Mouse (Mus musculus) layer of hippocampus, adult 18-20 months (tissue): ENCODE data around the gene Pgm2l1. TPM values are rescaled to one million over a fixed set of nuclear protein-coding genes. Genes with fewer than 3 reads are reported as not detected.
A peak's percentile ranks its signal among the peaks of the same experiment; 100 is the strongest.

Experiments used
- DNase-seq, 2 experiments: peaks; one replicate each; pipeline ENCODE4 v3.0.0; 2022; ENCODE audit warnings: low spot score in 2 of 2
- long read RNA-seq: library from polyadenylated mRNA; stranded (forward); transcript quantifications from one replicate; pipeline ENCODE4 v2.0.0, GENCODE M21; 2021
- total RNA-seq, 2 experiments: library from RNA; stranded (reverse); gene quantifications; 2 replicates each; pipeline ENCODE4 v1.2.3; 2021

Pgm2l1 gene
- total RNA-seq: 100 to 1,000 TPM; 250 to 264 TPM
- long read RNA-seq, full-length matches to known transcripts: 5 of 38 reads
- long read RNA-seq, partial matches to known transcripts: 15 of 38 reads
- long read RNA-seq, other reads (novel, unspliced or antisense): 18 of 38 reads

DNA sequence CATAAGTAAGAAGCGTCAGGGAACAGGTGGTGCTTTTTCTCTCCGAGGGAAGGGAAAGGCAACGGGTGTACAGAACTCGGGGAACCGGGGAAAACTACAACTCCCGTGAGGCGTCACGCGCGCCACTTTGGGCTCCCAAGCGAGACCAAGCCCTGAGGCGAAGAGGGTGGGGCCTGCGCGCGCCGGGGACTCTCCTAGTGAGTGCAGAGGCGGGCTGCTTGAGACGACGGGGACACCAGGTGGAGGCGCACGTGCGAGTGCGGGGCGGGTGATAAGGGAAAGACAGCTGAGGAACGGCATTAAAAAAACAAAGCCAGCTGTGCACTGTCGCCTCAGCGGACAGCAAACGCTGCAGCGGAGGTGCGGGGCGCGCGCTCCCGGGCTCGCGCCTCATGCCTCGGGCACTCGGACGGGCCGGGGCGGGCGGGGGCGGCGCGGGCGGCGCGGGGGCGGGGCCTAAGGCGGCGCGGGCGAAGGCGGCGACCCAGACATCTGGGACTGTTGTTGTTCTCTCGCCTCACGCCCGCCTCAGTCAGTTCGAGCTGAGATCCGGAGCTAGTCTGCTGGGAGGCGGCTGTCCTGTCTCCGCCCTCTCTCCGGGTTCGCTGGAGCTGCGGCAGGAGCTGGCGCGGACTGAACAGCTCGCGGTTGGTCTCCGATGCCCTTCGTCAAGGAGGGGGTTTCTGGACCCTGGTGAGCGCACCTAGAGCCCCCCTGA, at the start of gene Pgm2l1:
TSS of gene Pgm2l1 (plus strand) at position 237 of the 718 bp plus-strand sequence.
- peak; percentile 95 to 98 for DNase-seq

DNA sequence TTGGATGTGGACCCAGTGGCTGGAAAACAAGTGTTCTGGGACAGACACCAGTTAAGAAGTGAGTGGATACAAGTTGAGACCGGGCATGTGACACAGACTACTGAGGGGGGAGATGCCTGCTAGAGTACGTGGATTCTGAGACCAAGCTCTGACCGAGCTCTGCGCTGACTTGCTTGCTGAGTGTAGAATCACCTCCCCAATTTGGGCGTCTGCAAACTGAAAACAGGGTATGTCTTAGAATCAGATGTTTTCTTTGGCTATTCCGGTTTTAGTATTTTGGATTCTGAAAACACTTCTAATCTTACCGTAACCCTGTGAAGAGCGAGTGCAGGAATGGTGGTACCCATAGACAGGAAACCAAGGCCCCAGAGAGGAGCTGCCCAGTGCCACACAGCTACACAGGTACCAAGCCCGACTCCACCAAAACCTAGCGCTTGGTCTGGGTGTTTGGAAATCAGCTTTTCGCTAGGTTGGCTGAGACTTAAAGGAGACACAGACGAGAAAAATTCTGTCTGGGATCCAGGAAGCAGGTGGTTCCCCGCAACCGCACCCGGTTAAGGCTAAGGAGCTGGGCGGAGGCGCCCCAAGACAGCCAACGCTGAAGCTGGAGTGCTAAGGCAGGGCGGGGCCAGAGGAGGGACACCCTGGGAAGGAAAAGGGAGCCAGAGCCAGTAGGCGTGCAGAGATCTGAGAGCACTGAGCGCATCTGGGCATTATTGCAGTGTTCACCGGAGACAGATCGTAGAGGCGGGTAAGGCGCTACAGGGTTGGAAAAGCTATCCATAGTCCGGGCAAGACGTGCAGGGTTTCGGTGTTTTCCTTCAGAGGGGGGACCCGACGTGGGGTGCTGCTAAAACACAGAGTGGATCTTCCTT, 48.9 kb upstream of the Pgm2l1 start:
- peak; percentile 37 to 40 for DNase-seq

DNA sequence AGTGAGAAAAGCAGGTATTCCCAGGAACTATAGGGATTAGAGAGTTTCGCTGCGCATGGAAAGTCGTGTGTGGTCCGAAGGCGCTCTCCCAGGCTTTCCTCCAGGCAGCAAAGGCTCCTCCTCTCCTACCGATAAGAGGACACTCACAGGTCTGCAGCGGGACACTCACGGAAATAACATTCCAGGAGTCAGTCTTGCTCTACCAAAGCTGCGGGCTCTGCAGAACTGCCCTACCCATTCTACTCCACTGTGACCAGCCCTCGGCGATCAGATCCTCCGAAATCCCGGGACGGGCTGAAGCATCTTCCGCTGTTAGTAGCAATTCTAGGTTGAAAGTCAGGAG, 48.3 kb upstream of the Pgm2l1 start:
- DNase-seq: no peak

DNA sequence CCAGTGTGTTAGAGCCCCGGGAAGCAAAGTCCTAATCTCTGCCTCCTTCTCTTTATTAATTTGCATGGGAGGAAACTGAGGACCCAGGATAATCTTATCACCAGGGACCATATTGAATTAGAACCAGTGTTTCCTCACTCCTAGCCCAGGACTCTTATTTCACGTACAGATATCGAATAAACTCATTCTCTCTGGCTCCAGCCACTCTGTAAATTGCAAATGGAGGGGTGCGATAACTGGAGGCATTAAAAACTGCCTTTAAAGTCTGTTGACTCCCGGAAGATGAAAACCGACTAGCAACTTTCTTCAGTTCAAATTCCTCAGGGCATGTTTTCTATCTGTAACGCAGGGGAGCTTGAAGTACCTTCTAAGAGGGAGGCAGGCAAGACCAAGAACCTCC, 47.8 kb upstream of the Pgm2l1 start:
- DNase-seq: no peak

DNA sequence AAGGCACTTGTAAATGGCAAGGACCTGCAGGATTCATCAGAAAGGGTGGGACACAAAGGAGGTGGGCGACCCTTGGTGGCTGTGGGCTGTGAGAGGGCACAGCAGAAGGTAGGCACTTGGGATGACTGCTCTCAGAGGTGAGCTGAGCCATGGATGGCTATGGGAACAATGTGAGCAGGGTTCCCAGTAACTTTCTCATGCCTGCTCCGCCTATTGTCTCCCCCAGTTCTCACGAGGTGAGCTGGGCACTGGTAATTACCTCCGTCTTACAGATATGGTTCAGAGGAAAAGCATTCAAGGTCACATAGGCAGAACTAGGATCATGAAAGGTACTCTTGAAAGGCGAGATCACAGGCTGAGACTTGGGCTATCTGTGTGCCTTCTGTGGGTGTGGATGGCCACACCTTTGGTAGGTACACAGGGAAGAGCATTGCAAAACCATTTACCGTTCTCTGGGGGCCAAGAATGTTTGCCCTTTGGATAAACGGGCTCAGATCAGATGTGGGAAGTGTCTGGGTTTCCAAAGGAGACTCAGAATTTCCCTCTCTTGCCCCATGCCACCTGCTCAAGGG, 47.3 kb upstream of the Pgm2l1 start:
- no peak for DNase-seq

DNA sequence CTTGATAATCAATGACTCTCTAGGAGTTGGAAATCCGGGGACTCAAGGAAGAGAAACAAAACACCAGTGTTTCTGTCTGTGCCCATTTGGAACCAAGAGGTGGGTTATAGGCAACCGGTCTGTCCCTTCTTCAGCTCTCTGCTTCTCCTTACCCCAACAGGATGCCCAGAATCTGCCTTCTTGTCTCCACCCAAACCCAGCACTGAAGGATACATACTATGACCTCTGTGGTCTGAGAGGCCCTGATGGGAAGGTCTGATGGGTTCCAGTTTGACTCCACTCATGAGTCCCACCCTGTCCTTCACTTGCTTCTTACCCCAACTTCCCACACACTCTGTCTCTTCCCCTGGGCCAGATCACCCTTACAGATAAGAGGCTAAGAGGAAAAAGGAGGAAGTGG, 46.0 kb upstream of the Pgm2l1 start:
- no peak for DNase-seq

DNA sequence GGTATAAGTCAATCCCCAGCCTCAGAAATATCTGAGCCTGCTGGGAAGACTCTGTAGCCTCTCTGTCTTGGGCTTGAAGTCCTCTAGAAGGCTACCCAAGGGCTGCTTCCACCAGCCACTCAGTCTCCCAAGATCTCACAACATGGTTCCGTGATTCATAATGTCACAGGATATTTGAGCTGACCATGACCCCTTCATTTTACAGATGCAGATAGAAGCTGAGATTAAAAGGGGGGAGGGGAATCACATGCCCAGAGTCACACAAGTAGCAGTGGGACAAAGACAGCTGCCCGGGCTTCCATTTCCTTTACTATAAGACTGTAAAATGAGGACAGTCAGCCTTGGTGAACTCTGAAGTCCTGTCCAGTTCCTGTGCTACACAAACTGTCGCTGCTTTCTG, 45.6 kb upstream of the Pgm2l1 start:
- DNase-seq: no peak

DNA sequence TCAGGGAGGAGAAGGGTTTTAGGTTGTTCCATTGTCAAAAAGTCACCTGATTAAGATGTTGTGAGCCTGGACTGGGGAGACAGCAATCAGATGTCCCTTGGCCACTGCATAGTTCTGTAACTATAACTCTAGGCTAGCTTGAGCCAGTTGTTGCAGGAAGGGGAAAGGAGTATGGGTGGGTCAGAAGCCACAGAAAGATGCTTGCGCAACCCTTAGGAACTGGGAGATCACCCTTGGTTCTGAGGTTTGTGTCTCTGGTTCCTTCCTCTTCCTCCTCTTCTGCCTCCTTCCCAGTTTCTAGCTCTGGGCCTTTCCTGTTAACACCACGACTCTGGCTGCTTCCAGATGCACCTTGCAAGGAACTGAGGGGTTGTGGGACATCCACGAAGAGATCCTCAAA, 44.8 kb upstream of the Pgm2l1 start:
- DNase-seq: no peak

DNA sequence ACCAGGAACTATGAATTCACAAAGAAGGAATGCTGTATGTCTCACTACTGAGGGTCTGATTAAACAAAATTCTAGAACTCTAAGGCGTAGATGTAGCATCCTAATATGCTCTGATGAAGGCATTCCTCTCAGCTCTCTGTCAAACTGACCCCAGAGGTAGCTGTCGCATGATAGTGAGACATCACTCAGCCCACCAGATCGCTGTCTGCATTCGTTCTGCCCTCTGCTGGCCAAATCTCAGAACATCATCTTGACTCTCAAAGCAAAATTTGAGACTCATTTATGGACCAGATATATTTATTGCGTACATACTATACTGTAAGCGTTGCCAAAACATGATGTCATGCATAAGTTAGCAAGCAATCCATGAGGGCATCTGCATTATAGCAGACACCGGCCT, 39.6 kb upstream of the Pgm2l1 start:
- DNase-seq: peak; percentile 13 to 55

DNA sequence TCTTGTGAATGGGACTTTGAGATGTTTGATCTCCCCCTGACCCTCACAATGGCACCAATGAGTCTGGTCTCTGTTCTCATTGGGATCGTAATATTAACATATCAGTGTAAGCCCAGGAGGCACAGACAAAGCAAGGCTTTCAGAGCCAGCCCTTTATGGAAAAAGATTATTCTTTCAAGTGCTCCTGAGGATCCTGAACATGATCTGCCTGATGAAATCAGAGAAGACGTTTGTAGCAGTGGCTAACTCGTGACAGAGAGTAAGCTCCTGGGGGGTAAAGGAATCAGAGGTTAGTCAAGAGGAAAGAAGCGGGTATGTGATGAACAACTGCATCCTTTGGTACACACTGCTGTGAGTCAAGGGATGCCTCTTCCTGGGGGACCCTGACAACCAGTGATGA, 37.0 kb upstream of the Pgm2l1 start:
- DNase-seq: no peak

DNA sequence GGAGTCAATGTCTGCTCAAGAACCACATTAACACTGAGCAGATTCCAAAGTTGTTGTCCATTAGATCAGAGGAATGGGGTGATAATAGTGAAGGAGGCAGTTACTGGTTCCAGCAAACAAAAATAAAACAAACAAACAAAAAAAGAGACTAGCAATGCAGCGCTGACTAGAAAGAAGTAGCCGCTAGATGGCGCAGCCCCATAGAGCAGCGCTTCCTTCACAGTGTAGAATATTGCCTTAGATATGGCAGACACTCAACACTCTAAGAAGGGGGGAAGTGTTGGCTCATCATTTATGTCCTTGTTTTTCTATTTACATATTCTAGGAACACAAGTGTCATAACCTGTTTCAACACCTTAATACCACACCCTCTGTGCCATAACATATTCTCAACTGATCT, 36.4 kb upstream of the Pgm2l1 start:
- DNase-seq: peak; percentile 34 to 78

DNA sequence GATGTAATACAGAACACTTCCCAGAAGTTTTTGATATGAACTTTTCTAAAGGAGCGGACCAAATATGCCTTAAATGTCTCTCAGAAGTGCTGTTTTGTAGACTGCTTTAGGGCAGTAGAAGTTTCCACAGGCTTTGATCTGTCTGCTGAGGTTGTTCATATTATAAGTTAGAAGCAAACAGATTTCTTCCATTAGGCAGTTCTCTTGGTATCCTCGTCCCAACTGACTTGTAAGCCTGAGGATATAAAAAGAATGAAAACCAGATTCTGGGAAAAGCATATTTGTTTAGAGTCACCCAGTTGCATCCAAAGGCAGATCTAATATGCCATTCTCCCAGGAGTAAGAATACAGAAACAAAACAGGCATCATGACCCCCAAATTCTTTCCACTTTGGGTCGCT, 26.0 kb upstream of the Pgm2l1 start:
- DNase-seq: no peak

DNA sequence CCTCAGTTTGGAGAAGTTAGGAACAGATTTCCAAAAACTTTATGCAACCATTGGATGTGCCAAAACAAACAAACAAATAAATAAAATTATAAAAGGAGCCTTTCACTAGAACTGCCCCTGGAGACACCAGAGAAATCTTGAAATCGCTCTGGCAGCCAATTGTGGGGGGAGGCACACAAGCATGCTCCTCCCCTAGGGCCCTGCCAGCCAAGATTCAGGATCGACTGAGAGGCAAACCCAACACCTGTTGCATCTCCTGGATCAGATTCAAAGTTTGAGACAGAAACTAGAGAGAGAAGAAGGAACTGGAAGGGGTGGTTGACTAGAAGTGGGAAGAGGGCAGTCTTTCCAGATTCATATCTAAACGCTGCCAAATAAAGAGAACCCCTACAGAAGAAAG, 23.6 kb upstream of the Pgm2l1 start:
- DNase-seq: no peak

DNA sequence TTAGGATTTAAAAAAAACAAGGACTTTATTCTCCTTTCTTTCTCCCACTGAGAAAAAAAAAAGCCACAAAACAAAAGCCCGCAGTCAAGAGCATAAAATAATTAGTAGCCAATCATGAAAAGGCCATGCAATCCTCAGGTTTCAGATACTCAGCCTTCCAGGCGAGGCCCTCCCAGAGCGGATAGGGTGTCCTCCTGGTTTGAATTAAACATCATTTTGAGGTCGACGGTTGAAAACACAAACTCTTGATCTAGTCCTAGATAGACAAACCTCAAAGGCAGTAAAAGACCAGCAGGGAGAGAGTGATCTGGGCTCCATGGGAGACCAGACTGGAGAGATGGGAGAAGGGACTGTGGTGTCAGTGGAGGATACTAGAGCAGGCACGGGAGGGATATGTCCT, 22.3 kb upstream of the Pgm2l1 start:
- DNase-seq: no peak

DNA sequence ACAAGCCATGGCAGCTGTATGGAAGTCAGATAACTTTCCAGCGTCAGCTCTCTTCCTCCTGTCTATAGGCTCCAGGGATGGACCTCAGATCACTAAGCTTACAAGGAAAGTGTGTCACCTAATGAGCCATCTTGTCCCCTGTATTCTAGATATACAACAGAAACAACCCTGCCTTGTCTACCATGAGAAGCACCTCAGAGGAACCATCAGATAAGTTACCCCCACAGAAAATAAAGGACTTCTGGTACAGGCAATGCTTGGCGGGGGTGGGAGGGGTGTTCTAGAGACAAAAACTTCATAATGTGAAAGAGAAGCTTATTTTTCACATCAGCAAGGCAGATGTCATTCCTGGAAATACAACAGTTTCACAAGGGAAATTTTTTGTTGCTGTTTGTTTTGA, 21.1 kb upstream of the Pgm2l1 start:
- no peak for DNase-seq

DNA sequence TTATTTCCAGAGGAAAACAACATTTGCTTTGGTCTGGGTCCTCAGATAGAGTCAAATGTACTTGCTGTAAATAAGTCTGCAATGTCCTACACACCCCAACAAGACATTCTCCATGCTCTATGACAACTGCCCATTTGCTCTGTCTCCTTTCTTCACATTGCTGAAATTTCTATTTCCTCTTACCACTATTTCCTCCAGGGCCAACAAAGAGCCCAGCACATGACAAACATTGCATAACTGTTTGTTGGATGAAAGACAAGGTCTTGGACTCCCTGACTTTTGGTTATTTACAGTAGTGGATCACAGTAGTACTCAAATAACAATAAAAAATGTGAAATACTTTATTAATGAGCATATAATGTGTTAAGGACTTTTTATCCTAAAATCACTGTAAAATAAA, 19.3 kb upstream of the Pgm2l1 start:
- no peak for DNase-seq

DNA sequence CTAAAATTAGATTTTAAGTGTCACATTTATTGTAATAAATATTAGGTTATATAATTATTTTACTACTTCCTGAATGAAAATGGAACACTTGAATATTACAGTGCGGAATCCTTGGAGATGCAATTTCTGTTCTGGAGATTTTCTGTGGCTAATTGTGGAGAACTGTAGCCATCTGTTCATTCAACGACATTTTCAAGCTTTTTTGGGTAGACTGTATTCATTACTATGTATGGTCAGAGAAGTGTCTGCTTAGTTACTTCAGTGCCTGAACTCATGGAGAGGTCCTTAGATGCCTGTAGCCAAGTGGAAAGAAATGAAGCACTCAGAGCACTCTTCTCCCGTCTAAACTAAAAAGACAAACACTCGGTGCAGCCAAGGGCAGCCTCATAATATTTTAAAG, 12.9 kb upstream of the Pgm2l1 start:
- peak in 1 of 2 experiments; percentile 29 for DNase-seq

DNA sequence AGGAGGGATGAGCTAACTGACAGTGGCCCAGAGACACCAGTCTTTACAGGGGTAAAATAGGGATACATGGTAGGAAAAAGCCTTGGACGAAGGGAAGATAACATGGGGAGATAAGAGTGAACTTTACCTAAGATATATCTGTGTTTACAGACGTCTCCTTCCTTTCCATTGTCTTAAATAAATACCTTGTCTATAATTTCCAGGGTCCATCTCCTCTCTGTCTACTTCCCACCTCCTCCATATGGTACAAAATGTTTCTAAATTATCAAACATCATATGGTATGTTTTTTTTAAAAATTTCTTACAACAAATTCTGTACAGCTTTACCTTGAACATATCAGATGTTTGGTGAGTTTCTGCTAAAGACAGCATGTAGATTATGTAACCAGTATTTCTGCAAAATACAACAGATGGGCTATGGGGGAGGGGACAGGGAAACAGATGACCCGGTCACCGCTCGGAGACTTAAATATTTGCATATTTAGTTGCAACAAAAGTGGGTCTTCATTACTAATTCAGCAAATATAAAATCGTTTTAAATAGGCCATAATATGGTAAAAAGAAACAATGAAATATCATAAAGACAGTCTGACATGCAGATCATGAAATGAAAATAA, 12.0 kb upstream of the Pgm2l1 start:
- peak in 1 of 2 experiments; percentile 38 for DNase-seq

DNA sequence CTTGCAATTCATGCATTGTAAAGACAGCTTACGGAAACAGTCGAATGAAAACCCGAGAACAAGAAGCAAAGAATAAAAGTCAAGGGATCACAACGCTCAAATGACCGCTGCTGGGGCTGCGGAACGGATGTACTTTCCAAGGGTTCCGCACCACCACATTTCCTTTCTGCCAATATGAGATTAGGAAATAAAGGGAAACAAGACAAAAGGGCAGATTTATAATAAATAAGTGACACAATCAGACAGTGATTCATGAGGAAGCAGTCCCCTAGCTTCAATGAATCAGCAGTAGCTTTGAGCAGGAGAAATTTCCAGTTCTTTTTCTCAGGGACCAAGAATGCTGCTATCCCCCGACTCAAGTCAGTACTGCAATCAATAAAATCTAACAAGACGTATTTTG, 11.2 kb upstream of the Pgm2l1 start:
- peak in 1 of 2 experiments; percentile 24 for DNase-seq

DNA sequence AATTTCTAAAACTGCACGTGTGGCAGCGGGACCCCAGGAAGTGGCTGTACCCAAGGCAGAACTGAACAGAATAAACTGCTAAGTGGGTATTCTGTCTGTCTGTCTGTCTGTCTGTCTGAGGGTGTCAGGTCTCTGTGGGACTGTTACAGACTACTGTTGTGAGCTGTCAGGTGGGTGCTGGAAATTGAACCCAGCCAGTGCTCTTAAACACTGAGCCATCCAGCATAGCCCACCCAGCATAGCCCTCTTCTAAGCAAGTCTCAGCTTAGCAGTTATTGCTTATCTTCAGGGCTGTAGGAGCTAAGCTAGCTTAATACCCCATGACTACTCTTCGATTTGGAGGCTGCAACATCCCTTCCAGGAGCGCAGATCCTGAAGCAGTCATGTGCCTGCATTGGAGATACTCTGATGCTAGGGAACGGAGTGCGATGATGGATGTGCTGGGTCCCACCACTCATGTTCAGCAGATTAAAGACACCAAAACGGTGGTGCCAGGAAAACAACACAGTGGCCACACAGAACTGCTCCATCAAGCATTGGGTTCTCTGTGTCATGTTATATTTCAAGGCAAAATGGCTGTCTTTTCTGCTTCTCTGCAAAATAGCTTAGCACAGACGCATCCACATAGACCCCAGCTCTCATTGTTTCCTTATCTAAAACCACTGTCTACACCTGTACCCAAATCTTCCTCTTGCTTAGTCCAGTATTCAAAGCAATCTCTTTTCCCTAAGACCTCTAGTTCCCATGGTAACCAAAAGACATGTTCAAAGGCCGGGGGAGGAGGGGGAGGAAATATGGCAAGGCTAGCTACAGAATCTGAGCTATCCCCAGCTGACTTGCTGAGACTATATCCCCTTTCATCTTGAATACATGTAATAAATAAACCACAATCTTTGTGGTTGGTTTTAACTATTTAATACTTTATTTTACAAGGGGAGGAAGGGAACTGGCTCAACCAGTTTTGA, 10.3 kb upstream of the Pgm2l1 start:
- peak in 1 of 2 experiments; percentile 48 for DNase-seq
